Mouse (Mus musculus) thymus, postnatal 36 days (tissue): ENCODE measurements around the gene Gjc1.
A peak's percentile ranks its signal among the peaks of the same experiment; 100 is the strongest.

Source experiments
- DNase-seq, 2 experiments: peaks; one replicate each; pipeline ENCODE4 v3.0.0; 2022; ENCODE audit warnings: mixed read lengths in 2 of 2

The Gjc1 gene

GRCm38 (mm10) chr11:102810721-102811485 is 8.6 kb downstream of the Gjc1 start:
- no peak for DNase-seq

GRCm38 (mm10) chr11:102808246-102808645 is 11.3 kb downstream of the Gjc1 start:
- DNase-seq, result no peak

GRCm38 (mm10) chr11:102803453-102803852 is 16.0 kb downstream of the Gjc1 start:
- DNase-seq, result no peak

GRCm38 (mm10) chr11:102794157-102794556 is 25.3 kb downstream of the Gjc1 start:
- DNase-seq, result no peak

GRCm38 (mm10) chr11:102791682-102792445 is 27.6 kb downstream of the Gjc1 start:
- no peak for DNase-seq

- DNase-seq, result no peak
These were observed 31.8 kb downstream of the Gjc1 start for GRCm38 (mm10) chr11:102787688-102788177.

GRCm38 (mm10) chr11:102783443-102783842 is 36.1 kb downstream of the Gjc1 start:
- DNase-seq, result no peak

- no peak for DNase-seq
These were observed 38.0 kb downstream of the Gjc1 start for GRCm38 (mm10) chr11:102781523-102781922.

- no peak for DNase-seq
These were observed 38.5 kb downstream of the Gjc1 start for GRCm38 (mm10) chr11:102780986-102781351.

- DNase-seq, result no peak
These were observed 39.1 kb downstream of the Gjc1 start for GRCm38 (mm10) chr11:102780271-102780985.

GRCm38 (mm10) chr11:102779824-102780223 is 39.7 kb downstream of the Gjc1 start:
- DNase-seq, result no peak

GRCm38 (mm10) chr11:102779081-102779638 is 40.3 kb downstream of the Gjc1 start:
- no peak for DNase-seq

GRCm38 (mm10) chr11:102778597-102778996 is 40.9 kb downstream of the Gjc1 start:
- no peak for DNase-seq

- no peak for DNase-seq
These were observed 41.3 kb downstream of the Gjc1 start for GRCm38 (mm10) chr11:102778165-102778564.

- DNase-seq, result no peak
These were observed 41.9 kb downstream of the Gjc1 start for GRCm38 (mm10) chr11:102777598-102777997.

- peak; percentile 63 to 73 for DNase-seq
These were observed 44.8 kb downstream of the Gjc1 start for GRCm38 (mm10) chr11:102774621-102775141.

GRCm38 (mm10) chr11:102773713-102774611 is 45.5 kb downstream of the Gjc1 start:
- DNase-seq, result peak; percentile 73 to 79

- no peak for DNase-seq
These were observed 46.5 kb downstream of the Gjc1 start for GRCm38 (mm10) chr11:102772771-102773700.

GRCm38 (mm10) chr11:102771916-102772714 is 47.4 kb downstream of the Gjc1 start:
- no peak for DNase-seq
